Mouse (Mus musculus): ENCODE measurements around the gene Trpm5.

The Trpm5 gene

GRCm38 (mm10) chr7:143106062-143106461 lies 11.6 kb upstream of the Trpm5 start, which contains the start of gene Kcnq1:
TSS of gene Kcnq1 (plus strand) at chr7:143106362.
- intact Hi-C loops (cut with DNase I): no loop called here

DNA sequence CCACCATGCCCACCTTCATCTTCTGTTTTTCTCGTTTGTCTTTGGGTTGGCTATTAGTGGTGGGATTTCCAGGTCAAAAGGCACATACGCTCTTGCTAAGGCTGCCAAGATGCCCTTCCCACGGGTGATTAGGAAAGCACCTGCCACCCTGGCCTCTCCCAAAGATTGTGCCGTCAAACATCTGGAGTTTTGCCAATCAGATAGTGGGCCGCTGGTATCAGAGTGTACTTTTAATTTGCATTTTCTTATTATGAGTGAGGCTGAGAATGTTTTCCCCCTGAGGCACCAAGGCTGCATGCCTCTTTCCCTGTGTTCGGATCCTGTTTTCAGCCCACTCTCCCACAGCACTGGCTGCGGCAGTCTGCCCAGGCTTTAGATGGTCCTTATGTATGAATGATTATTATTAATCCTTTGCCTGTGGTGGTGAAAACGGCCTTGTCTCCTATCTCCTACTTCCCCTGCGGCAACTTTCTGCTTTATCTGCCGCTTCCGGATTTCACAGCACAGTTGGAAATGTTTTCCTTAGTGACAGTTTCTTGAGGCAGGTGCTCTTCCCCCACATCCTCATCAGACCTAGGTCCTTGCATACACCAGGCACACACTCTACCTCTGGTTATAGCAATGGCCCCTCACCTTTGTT lies 10.9 kb upstream of the Trpm5 start:
- intact Hi-C loops (cut with DNase I): no loop called here

GRCm38 (mm10) chr7:143100759-143101158 lies 6.3 kb upstream of the Trpm5 start:
- intact Hi-C loops (cut with DNase I): no loop called here

- intact Hi-C loops (cut with DNase I): loop anchor here (5.0 kb wide), 1 partner anchor 372 kb away; no protein-coding TSS in a partner anchor
Measured at GRCm38 (mm10) chr7:143095554-143095907, 1.1 kb upstream of the Trpm5 start.

DNA sequence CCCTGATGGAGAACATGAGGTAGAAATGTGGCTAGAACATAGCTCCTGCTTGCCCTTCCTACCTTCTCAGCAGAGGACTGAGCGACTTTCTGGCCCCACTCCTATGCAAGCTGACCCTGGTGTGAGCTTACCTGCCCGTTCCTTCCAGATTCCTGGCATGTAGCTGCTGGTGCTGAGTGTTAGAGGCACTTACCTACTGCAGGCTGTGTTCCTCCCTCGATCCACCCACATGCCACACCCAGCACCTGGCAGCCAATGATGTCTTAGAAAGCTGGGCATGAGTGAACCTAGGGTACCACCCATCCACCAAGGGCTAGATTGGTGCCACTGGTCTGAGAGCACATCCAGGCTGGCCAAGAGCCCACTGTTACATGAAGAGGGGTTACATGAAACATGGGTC lies 595 bp downstream of the Trpm5 start:
- intact Hi-C loops (cut with DNase I): loop anchor here (1.0 kb wide), 1 partner anchor 44 kb away; no protein-coding TSS in a partner anchor

- intact Hi-C loops (cut with DNase I): loop anchor here (5.0 kb wide), 1 partner anchor 190 kb away; no protein-coding TSS in a partner anchor
Measured at GRCm38 (mm10) chr7:143087070-143087579, 7.3 kb downstream of the Trpm5 start.

GRCm38 (mm10) chr7:143086366-143086765 lies 8.1 kb downstream of the Trpm5 start:
- intact Hi-C loops (cut with DNase I): loop anchor here (1.0 to 5.0 kb wide), 2 partner anchors 78 to 189 kb away; no protein-coding TSS in a partner anchor

- intact Hi-C loops (cut with DNase I): no loop called here
Measured at GRCm38 (mm10) chr7:143083708-143084107, 10.7 kb downstream of the Trpm5 start.

- intact Hi-C loops (cut with DNase I): no loop called here
Measured at GRCm38 (mm10) chr7:143082024-143082423, 12.4 kb downstream of the Trpm5 start.

- intact Hi-C loops (cut with DNase I): no loop called here
Measured at GRCm38 (mm10) chr7:143077351-143077750, 17.1 kb downstream of the Trpm5 start.

DNA sequence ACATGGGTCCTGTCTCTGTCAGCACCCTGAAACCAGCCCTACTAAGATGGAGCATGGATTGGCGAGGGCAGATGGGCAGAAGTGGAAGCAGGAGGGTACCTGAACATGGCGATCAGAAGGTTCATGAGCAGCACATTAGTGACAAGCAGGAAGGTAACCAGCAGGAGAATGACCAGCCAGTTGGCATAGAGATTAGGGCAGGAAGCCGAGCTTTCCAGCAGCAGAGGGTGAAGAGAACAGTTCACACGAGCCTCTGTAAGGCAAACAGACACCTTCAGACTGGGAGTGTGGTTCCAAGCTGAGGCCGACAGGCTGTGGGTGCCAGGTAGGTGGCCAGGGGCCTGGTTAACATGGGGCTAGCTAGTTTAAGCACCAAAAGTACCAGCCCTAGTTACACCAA lies 19.0 kb downstream of the Trpm5 start:
- intact Hi-C loops (cut with DNase I): no loop called here

- intact Hi-C loops (cut with DNase I): no loop called here
Measured at GRCm38 (mm10) chr7:143073086-143073485, 21.4 kb downstream of the Trpm5 start.

GRCm38 (mm10) chr7:143072605-143073004 lies 21.8 kb downstream of the Trpm5 start:
- intact Hi-C loops (cut with DNase I): no loop called here

GRCm38 (mm10) chr7:143070506-143071070 lies 23.9 kb downstream of the Trpm5 start:
- intact Hi-C loops (cut with DNase I): no loop called here

DNA sequence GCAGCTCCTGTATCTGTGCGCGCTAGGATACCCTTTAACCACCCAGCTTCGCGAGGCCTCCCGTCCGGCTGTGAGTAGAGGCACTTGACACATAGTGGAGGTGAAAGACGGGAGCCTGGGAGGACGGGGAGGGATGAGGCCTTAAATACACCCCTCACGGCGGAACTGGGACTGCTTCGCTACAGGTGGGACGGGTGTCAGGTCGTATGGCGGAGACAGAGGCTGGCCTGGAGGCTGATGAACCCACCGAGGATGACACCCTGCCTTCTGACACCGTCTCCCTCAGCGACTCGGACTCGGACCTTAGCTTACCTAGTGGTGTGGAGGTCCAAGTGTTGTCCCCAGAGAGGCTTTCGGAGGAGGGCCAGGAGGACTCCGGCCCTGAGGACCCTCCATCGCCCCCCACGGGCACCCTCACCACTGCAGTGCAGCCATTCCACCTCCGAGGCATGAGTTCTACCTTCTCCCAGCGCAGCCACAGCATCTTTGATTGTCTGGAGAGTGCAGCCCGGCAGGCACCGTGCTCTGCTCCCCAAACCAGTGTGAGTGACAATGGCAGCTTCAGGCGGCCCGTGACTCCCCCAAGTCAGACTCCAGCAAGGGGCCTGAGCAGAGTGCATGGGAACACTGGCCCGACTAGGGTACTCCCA lies 24.6 kb downstream of the Trpm5 start:
- intact Hi-C loops (cut with DNase I): no loop called here

GRCm38 (mm10) chr7:143068882-143069591 lies 25.4 kb downstream of the Trpm5 start, which contains the start of gene Tssc4:
TSS of gene Tssc4 (plus strand) at chr7:143069249.
- intact Hi-C loops (cut with DNase I): no loop called here

DNA sequence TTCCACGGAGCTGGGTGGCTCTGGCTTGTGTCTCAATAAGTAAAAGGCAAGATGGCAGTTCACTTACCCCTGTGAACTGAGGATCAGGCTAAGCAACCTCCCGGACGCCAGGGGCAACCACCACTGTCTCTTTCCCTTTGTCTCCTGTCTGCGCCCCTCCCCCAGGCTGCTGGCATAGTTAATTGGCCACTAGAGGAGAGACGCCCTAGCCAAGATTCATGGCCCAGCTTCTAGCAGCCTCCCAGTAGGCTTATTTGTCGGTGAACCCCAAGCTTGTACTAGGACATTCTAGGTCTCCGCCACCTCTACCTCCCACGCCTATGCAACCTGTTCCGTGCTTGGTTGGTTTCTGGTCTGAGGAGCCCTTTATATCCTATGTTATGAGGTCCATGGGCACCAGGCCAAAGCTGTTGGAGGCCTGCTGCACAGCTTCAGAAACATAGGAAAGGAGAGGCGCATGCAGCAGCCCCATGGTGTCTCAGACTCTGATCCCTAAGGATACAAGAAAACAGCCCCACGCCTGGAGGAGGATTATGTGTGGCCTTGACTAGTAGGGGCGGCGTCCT lies 26.0 kb downstream of the Trpm5 start:
- intact Hi-C loops (cut with DNase I): no loop called here

DNA sequence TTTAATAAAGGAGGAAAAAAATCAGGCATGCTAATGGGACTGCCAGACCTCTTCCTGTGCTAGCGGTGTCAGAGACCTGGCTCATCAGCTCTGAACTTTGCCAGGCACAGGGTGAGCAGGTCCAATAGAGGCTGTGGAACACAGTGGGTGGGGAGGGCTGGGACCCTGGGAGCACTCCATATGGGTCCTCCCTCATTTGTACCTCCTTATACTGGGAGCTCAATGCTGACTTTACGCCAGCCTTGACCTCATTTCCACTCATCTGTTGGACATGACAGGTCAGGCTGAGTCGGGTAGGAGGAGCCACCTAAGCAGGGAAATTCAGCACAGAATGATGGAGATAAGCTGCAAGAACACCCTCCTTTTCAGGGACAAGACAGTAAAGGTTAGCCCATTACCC lies 26.5 kb downstream of the Trpm5 start:
- intact Hi-C loops (cut with DNase I): no loop called here

- intact Hi-C loops (cut with DNase I): no loop called here
Measured at GRCm38 (mm10) chr7:143067469-143067868, 27.0 kb downstream of the Trpm5 start.

DNA sequence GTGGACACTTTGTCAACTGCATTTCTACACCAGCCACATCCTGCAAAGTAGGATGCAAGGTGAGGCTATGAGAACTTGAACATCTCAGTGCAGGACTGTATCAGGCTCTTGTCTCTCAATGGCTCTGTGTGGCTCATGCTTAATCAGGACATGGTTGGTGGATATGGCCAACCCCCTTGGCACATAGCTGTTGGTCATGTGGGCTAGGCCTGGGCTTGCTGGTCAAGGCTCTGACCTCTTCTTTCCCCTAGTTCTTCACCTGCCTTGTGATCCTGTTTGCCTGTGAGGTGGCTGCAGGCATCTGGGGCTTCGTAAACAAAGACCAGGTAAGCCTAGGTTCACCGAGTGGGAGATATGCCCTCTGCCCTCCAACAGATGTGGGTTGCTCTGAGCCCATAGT lies 28.8 kb downstream of the Trpm5 start:
- intact Hi-C loops (cut with DNase I): no loop called here

DNA sequence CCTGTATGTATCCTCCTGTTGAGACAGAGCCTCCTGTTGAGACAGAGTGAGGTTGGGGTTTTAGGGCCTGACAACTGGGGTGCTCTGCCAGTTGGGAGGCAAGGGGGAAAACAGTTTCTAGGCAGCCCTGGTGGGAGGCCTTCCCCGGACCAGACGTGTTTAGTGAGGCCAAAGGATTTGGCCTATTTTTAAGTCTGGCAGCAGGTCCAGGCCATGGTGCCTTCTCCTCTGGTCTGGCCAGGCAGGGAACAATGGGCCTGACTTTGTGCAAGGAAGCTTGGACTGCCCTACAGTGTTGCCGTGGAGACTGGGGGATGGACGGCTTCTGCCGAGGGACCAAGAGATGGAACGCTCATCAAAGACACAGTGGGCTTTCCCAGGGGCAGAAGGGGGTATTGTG lies 30.2 kb downstream of the Trpm5 start:
- intact Hi-C loops (cut with DNase I): no loop called here

Data from adrenal gland (tissue).